Mouse (Mus musculus) heart, embryonic 11.5 days (tissue): ENCODE results near the gene Gm17018. TPM values are rescaled to one million over a fixed set of nuclear protein-coding genes. Genes with fewer than 3 reads are reported as not detected.

Experiments used
- polyA plus RNA-seq: library from polyadenylated mRNA; unstranded; fragments of >200 nt; fragmentation: Nextera tagmentation; extraction: Ambion mirVana; gene quantifications from 2 replicates; pipeline ENCODE4 v1.2.1, GENCODE M21; 2014

Gm17018 gene
- polyA plus RNA-seq, 1 experiment from 2014 or later = 35.1 TPM

Other genes starting within 250 kb of the Gm17018 start
- 46.0 and 49.3 TPM in 2 replicates for gene Btrc, start 196.9 kb upstream of the Gm17018 start, polyA plus RNA-seq
- 13.6 and 13.9 TPM in 2 replicates for gene Poll, start 84 bp upstream of the Gm17018 start, polyA plus RNA-seq
- 2.7 and 4.2 TPM in 2 replicates for gene Fbxw4, start 99.7 kb downstream of the Gm17018 start, polyA plus RNA-seq
- 0.66 and 0.73 TPM in 2 replicates for gene Fgf8, start 182.3 kb downstream of the Gm17018 start, polyA plus RNA-seq
- gene Npm3, start 189.0 kb downstream of the Gm17018 start, polyA plus RNA-seq = 11.4 and 13.6 TPM in 2 replicates
- 40.2 and 48.3 TPM in 2 replicates for gene Mgea5, start 223.2 kb downstream of the Gm17018 start, polyA plus RNA-seq